Mouse (Mus musculus) spleen, postnatal 36 days (tissue): Measurements from ENCODE around the gene Lef1.

Source experiments
- DNase-seq, 2 experiments: peaks; one replicate each; pipeline ENCODE4 v3.0.0; 2022; ENCODE audit warnings: low spot score in 2 of 2, mixed read lengths in 1 of 2

Gene Lef1

GRCm38 (mm10) chr3:131107301-131108093, 2.8 kb upstream of the Lef1 start:
- DNase-seq: no peak

DNA sequence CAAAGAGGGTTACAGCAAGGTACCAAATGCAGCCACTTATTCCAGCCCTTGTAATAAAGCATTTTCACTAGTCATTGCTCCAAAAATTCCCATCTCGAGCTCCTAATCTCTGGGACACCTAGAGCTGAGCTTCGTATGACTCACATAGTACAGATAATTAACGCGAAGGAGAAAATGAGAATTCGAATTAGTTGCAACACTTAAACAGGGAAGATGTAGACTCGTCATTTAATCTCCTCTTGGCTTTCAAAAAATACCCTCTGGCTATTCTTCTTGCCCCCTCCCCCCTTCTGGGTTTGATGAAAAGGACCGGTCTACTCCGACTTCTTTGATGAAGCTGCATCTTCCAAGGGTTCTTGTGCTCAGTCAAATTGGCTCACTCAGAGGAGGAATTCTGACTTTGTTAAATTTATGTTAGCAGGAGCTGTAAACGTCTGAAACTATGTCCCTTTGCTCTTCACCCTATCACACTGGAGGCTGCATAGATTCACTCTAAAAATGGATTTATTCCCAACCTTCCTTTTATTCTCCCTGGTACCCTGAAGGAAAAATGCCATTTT, 2.1 kb upstream of the Lef1 start:
- no peak for DNase-seq

DNA sequence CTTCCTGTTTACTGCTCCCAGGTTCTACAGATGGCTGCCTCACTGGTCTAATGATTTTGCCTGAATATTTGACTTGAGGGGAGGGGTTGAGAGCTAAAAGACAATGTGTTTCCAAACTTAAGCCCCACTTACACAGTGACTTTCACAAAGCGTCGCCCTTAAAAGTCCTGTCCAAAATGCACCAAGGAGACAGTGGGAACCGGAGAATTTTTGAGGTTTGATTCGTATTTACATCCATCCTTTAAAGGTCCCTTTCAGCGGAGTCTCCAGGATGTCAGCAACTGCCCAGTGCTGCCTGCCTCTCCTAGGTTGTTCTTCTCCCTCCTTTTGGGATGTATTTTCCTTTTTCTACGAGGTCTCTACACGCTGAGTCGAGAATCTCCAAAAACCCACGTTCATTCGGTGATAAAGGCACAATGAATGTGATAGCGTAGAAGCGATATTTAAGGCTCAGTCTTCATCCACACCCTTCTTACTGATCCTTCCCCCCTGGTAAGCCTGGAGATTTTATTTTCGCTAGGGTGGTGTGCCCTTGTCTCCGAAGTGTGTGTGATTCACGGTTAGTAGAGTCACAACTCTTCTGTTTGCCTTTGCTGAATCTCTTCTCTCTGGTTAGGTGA, 1.1 kb upstream of the Lef1 start:
- DNase-seq: no peak

GRCm38 (mm10) chr3:131109686-131110070, 593 bp upstream of the Lef1 start:
- no peak for DNase-seq

DNA sequence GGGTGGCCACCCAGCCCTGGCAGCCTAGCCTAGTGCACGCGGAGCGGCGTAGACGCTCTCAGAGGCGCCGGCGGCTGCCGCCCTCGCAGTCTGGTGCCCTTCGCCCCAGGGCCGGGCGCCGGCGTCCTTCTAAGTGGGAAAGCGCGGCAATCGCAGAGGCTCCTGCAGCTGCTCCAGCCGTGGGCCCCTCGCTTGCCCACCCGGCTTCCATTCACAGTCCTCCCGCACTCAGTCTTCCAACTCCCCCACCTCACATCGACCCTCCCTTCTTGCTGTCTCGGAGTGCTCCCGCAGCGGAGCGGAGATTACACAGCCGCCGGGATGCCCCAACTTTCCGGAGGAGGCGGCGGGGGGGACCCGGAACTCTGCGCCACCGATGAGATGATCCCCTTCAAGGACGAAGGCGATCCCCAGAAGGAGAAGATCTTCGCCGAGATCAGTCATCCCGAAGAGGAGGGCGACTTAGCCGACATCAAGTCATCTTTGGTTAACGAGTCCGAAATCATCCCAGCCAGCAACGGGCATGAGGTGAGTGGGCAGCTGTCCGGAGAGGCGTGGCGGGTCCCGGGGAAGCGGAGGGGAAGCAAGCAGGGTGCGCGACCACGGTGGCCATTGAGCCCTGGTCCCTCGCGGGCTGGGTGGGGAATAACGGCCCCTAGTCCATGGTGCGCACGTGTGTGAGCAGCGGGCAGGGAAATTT, 1.0 kb downstream of the Lef1 start:
- DNase-seq: peak in 1 of 2 experiments; percentile 19

DNA sequence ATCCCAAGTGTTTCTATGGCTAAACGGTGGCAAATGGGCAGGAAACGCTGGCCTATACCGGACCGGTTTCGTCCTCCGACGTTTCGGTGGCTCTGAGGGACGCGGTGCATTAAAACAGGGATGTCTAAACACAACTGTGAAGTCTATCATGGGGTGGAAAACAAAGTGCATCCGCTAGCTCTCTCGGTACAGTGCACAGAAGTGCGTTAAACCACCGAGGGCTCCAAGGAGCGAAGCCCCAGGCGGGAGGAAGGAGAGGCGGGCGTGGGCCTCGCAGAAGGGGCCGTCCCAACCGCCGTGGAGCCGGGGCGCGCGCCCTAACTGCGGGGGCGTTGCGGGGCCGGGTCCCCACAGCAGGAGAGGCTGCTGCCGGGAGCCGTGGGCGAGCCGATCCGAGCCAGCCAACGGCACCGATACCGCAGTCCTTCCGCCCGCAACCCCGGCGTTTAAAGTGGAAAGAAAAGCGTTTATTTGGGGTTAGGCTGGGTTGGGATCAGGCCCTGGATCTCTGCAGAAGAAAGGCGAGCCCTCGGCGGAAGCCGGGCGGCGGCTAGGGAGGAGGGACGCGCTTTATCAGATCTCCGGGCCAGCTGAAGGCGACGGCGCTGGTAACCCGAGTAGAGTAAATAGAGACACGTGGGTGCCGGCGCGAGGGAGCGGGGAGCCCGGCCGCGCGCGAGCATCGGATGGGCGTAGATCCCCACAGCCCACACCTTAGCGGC, 1.7 kb downstream of the Lef1 start:
- peak; percentile 58 to 66 for DNase-seq

DNA sequence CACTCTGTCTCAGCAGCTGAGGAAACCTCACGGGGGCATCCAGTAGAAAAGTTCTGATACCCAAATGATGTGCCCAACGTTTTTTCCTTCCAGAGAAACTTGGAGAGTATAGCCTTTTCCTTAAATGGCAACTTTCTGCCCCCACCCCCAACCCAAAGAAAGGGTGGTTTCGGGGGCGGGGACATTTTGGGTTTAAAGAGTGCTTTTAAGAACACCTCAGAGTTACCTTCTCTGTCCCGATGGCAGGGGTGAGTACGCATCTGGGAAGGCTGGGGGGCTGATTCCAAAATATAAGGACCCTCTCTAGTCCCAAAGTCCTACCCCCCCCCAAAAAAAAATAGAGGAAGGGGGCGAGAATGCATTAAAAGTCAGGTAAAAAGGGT, 2.3 kb downstream of the Lef1 start:
- peak; percentile 38 to 40 for DNase-seq

DNA sequence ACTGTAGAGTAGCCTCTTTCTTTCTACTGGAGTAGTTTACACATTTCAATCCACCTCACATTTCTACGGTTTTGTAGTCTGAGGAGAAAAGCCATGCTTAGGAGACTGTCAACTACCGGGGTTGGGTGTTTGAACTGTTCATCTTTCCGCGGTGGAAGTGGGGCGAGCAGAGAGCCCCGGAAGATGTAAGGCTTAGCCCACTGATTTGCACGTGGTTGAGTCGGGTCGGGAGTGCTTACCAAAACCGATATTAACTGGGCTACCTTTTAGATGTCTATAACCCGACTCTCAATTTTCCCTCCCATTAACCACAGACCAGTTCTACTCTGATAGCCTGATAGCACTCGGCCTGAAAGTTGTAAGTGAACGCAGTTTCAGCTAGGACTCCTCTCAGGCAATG, 2.8 kb downstream of the Lef1 start:
- peak; percentile 49 to 53 for DNase-seq

GRCm38 (mm10) chr3:131116116-131116515, 5.8 kb downstream of the Lef1 start:
- no peak for DNase-seq

- no peak for DNase-seq
Observed at GRCm38 (mm10) chr3:131117352-131117751, 7.1 kb downstream of the Lef1 start.

- DNase-seq: peak; percentile 40 to 52
Observed at GRCm38 (mm10) chr3:131117883-131118282, 7.6 kb downstream of the Lef1 start.

DNA sequence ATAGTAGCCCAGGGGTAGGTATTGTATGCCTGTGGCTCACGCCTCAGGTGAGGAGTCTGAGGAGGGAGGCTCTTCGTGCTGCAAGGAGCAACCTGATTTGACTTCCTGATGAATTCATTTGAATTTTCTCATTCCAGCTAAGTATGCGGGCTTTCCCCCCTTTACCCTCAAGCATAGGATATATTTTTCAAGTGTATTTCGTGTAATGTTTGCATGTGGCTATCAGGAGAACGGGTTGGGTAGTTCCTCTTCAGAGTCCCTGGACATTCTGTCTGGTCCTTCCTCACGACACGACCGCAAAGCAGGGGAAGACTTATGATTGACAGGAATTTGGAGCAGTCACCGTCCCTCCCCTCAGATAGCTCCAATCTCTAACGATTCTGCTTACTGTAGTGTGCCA, 9.2 kb downstream of the Lef1 start:
- no peak for DNase-seq

GRCm38 (mm10) chr3:131123501-131123900, 13.2 kb downstream of the Lef1 start:
- no peak for DNase-seq

- no peak for DNase-seq
Observed at GRCm38 (mm10) chr3:131125873-131126272, 15.6 kb downstream of the Lef1 start.

GRCm38 (mm10) chr3:131126438-131126837, 16.2 kb downstream of the Lef1 start:
- no peak for DNase-seq

DNA sequence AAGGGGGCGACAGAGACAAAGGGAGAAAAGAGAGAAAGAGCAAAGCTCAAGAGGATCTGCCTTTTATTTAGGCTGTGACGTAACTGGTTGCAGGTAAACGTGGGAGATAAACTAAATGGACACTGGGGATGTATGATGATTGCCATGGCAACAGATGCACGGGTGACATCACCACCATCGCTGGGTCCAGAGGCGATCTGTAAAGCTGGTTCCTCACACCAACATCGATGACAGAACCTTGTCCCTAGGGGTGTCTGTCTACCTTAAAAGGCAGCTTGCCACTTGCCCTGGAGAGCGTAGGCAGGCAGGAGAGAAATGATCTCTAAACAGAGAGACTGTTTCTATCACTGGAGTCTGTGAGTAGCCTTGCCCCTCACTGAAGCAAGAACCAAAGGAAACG, 23.7 kb downstream of the Lef1 start:
- DNase-seq: no peak

GRCm38 (mm10) chr3:131135434-131135833, 25.2 kb downstream of the Lef1 start:
- no peak for DNase-seq

GRCm38 (mm10) chr3:131136455-131136854, 26.2 kb downstream of the Lef1 start:
- no peak for DNase-seq

DNA sequence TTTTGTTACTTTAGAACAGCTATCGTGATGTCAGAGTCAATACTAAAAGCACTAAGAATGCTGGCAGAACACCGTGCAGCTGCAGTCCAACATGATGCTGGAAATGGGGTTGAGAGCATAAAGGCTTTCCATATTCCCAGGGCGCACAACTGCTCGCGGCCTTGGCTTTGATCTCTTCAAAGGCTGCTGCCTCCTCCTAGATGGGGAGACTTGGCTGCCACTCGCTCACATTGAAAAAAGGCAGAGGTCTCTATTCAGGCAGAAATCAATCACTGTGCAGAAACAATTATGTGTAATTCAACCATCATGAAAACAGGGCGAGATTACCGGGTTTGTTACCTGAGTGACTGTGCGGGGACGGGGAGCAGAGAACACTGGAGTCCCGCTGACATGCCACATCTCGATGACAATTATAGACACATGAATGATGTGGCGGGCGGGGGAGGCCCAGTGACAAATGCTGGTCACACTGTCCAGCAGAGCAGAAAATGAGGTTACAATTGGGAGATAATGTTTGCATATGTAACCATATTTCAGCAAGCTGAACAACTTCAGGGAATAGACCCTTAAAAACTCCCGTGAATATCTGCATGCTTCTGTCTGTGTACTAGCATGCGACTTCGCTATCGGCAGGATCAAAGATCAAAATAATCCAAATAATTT, 27.0 kb downstream of the Lef1 start:
- no peak for DNase-seq

DNA sequence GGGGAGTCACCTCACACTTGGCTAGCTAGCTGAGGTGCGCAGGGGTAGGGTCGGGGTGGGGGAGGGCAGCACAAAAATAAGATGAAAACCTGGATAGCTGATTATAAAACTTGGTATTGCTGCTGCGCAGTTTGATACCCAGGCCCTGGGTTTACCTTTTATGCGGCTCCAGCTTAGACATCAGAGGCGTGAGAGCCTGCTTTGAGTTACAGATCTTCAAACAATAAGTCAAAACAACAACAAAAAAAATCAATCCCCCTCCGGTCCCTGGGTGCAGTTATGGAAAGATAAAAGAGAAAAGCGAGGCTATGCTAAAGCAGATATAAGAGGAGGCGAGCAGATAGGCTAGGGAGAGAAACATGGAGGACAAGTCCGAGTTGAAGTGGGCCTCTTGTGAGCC, 28.0 kb downstream of the Lef1 start:
- DNase-seq: no peak

DNA sequence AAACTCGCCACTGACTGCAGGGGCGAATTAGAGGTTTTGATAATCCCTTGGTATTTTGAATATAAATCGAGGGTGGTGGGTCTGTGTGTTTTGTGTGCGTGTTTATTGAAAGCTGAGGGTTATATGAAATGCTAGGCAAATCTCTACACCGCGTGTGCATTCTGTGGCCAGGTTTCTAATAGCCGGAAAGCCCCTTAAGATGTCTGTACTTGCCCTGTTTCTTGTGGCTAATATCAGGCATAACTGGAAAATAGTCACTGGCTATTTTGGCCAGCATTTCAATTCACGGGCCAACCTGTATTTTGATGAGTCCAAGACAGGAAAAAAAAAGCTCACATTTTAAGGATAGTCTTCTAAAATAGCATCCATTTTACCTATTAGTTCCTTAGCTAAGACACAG, 28.5 kb downstream of the Lef1 start:
- no peak for DNase-seq
